Mouse (Mus musculus) MEL-GATA-1-ER (cell line): ENCODE data around the gene Lmod1.
A peak's percentile ranks its signal among the peaks of the same experiment; 100 is the strongest.

ENCODE experiments used
- DNase-seq: peaks from one replicate; pipeline ENCODE4 v3.0.0-alpha.2; 2012; ENCODE audit warnings: low read depth; ENCODE audit errors: extremely low read depth

Gene Lmod1

GRCm38 (mm10) chr1:135324571-135324970 lies at the start of gene Lmod1:
Gene Lmod1 (plus strand): TSS chr1:135324807.
- no peak for DNase-seq

- DNase-seq = no peak
Measured at GRCm38 (mm10) chr1:135280646-135281045, 44.0 kb upstream of the Lmod1 start.

GRCm38 (mm10) chr1:135281841-135282240 lies 42.8 kb upstream of the Lmod1 start:
- DNase-seq = no peak

GRCm38 (mm10) chr1:135282536-135283286 lies 41.9 kb upstream of the Lmod1 start:
- DNase-seq = peak; percentile 70

- no peak for DNase-seq
Measured at GRCm38 (mm10) chr1:135283287-135283825, 41.3 kb upstream of the Lmod1 start.

DNA sequence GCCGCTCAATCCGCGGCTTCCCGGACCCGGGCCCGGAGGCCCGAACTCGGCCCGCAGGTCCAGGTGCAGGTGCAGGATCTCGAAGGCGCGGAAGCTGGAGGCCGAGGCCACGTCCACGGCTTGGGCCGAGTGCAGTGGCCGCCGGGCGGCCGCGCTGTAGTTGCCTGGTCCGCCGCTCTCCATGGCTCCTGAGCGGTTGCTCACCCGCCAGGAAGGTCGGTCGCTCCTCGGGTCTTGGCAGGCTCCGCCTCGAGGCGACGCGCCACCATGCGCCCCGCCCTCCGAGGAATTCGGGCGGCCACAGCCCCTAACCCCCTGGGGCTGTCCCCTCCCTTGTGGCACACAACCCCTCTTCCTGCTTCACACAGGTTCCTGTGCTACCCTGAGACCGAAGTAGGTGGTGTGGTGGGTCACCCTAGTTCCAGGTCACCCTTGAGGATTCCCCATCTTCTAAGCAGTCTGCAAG lies 40.7 kb upstream of the Lmod1 start, which contains the start of gene Rnpep:
TSS of gene Rnpep (minus strand) at position 259 of the 466 bp plus-strand sequence.
- peak; percentile 22 for DNase-seq

DNA sequence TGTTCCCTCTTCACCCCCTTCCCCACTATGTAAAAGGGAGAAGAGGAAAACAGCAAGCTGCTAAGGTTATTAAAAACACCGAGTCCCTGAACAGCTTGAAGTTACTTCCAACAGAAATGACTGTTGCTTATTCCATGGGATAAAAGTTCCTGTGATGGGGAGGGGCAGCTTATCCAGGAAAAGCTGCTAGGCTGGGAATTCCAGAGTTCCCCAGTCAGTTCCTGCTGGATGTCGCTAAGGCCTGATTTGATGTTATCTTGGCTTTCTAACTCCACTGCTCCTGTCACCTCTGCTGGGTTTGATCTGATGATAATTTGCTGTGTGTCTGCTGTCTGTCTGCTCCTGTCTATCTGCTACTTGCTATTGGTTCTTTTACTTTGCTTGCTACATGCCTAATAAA lies 38.3 kb upstream of the Lmod1 start:
- DNase-seq = no peak

- DNase-seq = no peak
Measured at GRCm38 (mm10) chr1:135290908-135291307, 33.7 kb upstream of the Lmod1 start.

- no peak for DNase-seq
Measured at GRCm38 (mm10) chr1:135311356-135311755, 13.3 kb upstream of the Lmod1 start.

GRCm38 (mm10) chr1:135312201-135312600 lies 12.4 kb upstream of the Lmod1 start:
- DNase-seq = no peak

- DNase-seq = peak; percentile 88
Measured at GRCm38 (mm10) chr1:135313284-135314031, 11.1 kb upstream of the Lmod1 start, which contains the start of gene Timm17a. Gene Timm17a (minus strand): TSS chr1:135313778.

DNA sequence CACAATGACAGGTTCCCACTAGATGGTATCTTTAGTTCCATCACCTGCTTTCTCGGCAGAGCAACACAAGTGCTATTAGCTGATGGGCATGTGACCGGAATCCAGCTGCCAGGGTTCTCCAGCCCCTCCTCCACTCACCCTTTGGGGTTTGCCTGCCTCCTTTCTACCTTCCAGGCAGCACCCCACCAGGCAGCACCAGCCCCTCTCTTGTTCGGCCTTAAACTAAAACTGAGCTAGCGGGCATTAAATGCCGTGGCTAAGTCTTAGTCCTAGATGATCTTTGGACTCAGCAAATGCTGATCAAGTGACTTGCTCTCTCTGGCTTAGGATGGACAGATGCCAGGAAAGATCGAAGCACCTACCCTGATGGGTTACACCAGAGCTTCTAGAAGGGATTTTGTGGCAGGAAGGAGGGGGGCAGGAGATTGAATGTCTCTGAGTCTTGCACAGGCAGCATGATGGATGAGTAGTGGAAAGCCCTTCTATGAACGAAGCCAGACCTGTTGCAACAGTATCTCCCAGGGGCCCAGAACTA lies 1.2 kb upstream of the Lmod1 start:
- DNase-seq = no peak

DNA sequence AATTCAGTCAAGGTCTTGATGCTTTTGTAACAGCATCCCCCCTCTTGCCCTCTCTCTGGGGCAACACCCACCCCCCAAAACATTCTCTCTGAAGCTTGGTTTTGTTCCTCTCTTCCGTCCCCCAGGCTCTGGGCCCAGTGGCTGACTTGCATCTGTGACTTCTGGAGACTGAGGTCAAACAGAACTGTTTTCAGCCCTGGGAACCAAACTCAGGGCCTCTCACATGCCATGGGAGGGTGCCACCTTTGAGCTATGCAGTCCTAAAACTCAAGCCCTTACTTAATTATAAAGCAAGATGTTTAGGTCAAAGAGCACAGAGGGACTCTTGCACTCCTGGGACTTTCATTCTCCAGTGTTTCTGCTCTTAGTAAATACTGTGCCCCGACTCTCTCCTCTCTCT lies 1.3 kb downstream of the Lmod1 start:
- DNase-seq = no peak

- DNase-seq = no peak
Measured at GRCm38 (mm10) chr1:135328368-135328767, 3.8 kb downstream of the Lmod1 start.

DNA sequence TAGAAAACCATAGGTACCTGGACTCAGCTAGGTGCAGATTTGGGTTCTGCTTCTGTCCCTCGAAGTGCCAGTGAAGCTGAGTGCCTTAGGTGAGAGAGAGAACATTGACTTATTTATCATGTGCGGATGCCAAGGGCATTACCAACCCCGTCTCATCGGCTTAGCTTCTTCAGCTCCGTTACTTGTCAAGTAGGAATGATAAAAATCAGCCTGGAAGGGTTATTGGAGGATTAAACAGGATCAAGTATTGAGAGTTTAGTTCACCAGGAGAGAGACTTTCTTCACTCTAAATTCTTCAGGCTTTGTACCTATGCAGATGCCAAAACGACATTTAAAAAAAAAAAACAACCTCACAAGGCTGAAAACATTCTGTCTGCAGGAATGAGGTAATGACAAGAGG lies 6.0 kb downstream of the Lmod1 start:
- no peak for DNase-seq

DNA sequence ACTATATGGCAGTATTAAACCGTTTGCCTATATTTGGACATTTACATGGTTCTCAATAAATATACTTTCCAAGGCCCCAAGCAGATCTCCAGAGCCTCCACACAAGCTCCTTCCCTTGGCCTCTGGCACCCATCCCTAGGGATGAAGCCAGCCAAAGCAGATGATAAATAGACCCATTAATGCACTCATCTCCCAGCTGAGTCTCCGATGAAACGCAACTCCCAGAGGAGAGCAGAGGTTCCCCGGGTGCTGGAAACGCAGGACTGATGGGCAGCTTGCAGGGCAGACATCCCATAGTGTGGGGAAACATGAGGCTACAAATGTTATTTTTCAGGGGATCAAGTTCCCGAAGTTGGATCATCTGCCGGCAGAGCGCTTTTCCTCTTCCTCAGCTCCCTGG lies 17.3 kb downstream of the Lmod1 start:
- no peak for DNase-seq

DNA sequence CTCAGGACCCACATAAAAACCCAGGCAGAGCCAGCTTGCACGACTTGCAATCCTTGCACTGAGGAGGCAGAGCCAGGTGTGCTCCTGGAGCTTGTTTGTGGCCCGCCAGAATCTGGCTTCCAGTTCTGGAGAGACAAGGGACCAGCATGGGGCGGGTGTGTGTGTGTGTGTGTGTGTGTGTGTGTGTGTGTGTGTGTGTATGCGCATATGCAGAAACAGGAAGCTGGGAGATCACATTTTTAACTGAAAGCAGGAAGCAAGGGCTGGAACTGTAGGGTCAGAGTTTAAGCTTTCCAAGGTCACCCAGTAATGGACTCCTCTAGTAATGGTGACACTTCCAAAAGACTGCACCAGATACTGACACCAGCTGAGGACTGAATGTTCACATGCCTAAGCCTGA lies 19.4 kb downstream of the Lmod1 start:
- peak; percentile 31 for DNase-seq

DNA sequence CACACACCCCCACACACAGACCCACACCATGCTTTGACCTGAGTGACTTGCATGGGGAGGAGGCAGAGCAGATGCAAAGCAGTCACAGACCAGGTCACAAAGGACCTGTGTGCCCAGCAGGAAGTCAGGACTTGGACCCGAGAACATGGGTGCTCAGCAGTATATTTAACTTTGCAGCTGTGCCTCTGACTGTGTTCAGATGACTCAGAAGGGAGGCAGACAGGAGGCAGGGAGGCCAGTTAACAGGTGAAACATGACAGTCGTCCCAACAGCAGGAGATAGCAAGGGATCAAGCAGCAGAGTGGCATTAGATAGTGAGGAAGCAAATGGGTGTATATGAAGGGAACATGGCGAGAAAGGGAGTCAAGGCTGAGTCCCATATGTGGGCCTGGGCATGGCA lies 22.3 kb downstream of the Lmod1 start:
- DNase-seq = no peak

DNA sequence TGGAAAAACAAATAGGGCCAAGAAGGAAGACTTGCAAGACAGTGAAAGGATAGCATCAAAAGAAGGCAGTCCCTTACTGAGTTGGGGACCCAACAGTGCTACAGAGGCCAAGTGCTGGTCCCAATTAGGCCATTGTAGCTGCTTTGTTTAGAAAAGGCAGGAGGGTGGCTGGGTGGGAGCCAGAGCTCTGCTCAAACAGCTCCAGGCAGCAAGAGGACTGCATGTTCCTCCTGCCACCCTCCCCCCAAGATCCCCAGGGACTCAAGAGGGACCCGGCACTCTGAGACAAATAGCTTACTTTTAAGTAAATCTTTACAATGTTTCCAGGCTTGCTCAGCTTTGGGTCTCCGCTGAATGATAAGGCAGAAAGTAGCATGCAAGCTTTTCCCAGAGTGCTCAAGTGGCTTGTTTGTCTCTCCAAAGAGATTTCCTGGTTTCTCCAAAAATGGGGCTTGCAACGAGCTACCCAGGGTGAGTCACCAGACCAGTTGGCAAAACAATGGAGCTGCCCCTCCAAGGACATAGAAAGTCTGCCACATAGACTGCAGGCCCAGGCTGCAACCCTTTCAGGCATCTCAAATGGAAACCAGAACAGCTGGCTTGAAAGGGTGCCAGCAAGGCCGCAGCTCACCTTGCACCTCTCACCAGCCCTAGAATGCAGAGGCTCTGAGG lies 23.0 kb downstream of the Lmod1 start:
- no peak for DNase-seq

DNA sequence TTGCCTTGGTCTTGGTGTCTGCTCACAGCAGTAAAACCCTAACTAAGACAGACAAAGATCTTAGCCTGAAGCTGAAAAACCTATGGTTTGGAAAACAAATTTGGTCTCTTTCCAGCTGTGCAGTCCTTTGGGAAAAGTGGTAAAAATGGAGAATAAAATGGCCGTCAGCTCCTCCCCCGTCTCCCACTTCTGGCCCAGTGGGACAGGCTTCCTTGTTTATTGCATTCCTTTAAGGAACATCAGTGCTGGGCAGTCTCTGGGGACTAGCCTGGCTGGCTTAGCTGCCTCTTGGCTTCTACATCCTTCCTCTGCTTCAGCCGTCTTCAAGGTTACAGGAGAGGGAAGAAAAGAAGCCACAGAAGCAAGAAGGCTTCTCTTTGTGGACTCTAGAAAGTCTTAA lies 27.3 kb downstream of the Lmod1 start:
- no peak for DNase-seq

GRCm38 (mm10) chr1:135359071-135359470 lies 34.5 kb downstream of the Lmod1 start:
- DNase-seq = no peak
